Mouse (Mus musculus): ENCODE data around the gene Rabgap1l. TPM values are rescaled to one million over a fixed set of nuclear protein-coding genes. Genes with fewer than 3 reads are reported as not detected.

Gene Rabgap1l
- polyA plus RNA-seq, 1 experiment from 2014 or later, result 35.9 TPM

DNA sequence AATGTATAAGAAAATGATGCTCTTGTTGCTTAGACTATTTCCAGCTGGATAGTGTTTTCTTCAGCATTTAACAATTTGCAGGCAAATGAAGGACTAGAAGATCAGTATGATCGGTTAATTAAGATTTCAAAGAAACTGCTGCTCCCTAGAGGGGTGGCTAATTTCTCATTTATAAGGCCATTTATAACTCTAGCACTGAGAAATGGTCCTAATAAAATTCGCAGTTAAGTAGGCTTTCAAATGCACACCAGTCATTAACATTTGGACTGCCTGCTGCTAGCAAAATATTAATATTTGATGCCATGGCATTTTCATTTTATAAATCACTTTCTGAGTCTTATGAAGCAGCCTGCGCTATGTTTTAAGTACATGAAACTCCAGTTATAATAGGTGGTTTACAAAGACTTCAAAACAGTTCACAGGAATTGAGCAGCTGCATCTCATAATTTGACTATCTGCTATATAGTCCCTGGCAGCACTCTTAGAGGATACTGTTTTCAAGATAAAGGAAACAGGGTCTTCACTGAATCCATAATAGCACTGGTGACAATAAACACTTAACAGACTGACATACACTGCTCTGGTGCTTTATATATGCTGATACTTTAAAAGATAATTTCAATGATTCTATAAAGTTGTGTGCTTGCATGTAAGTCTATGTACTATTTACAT lies 296.0 kb downstream of the Rabgap1l start:
- Histone ChIP-seq H3K9me3 (no peaks in the 10 kb centered on the region), H3K4me3 (no peak overlapping the region), H3K36me3 (no peaks in the 10 kb centered on the region), H3K9ac (replicated peaks) (no peak overlapping the region), H3K4me1 (peaks cover 3% of the 10 kb centered on the region; the same call in 1 of the 2 replicates), H3K27ac (replicated peaks) (no peak overlapping the region), H3K4me2 (replicated peaks) (no peak overlapping the region), H3K27me3 (no peaks in the 10 kb centered on the region)
- 60% methylated on average over 3 of the region's 3 CpGs for WGBS
- no peak for ATAC-seq (replicated peaks)

- Histone ChIP-seq H3K9me3 (no peaks in the 10 kb centered on the region), H3K27me3 (no peaks in the 10 kb centered on the region), H3K4me1 (no peaks in the 10 kb centered on the region), H3K4me2 (replicated peaks) (no peak overlapping the region), H3K36me3 (no peaks in the 10 kb centered on the region), H3K27ac (replicated peaks) (no peak overlapping the region), H3K4me3 (no peak overlapping the region), H3K9ac (replicated peaks) (no peak overlapping the region)
- 47% methylated on average over 3 of the region's 3 CpGs for WGBS
- no peak for ATAC-seq (replicated peaks)
Observed at GRCm38 (mm10) chr1:160485731-160486130, 307.3 kb downstream of the Rabgap1l start.

GRCm38 (mm10) chr1:160485028-160485427 lies 308.0 kb downstream of the Rabgap1l start:
- Histone ChIP-seq H3K4me2 (replicated peaks) (no peak overlapping the region), H3K27ac (replicated peaks) (no peak overlapping the region), H3K4me3 (no peak overlapping the region), H3K4me1 (no peaks in the 10 kb centered on the region), H3K36me3 (no peaks in the 10 kb centered on the region), H3K27me3 (no peaks in the 10 kb centered on the region), H3K9me3 (no peaks in the 10 kb centered on the region), H3K9ac (replicated peaks) (no peak overlapping the region)
- no peak for ATAC-seq (replicated peaks)
- WGBS, result 44% methylated on average over 7 of the region's 7 CpGs

GRCm38 (mm10) chr1:160481643-160482042 lies 311.4 kb downstream of the Rabgap1l start:
- 81% methylated on average over 2 of the region's 2 CpGs for WGBS
- no peak overlapping the region for H3K27ac ChIP-seq (replicated peaks)
- H3K27me3 ChIP-seq, result no peaks in the 10 kb centered on the region
- no peak for ATAC-seq (replicated peaks)
- no peak overlapping the region for H3K4me3 ChIP-seq
- no peak overlapping the region for H3K9ac ChIP-seq (replicated peaks)
- no peaks in the 10 kb centered on the region for H3K4me1 ChIP-seq
- H3K4me2 ChIP-seq (replicated peaks), result no peak overlapping the region
- H3K36me3 ChIP-seq, result no peaks in the 10 kb centered on the region
- no peaks in the 10 kb centered on the region for H3K9me3 ChIP-seq

- no peak overlapping the region for H3K4me2 ChIP-seq (replicated peaks)
- H3K9ac ChIP-seq (replicated peaks), result no peak overlapping the region
- no peak overlapping the region for H3K27ac ChIP-seq (replicated peaks)
- H3K27me3 ChIP-seq, result no peaks in the 10 kb centered on the region
- ATAC-seq (replicated peaks), result no peak
- no peaks in the 10 kb centered on the region for H3K36me3 ChIP-seq
- no peaks in the 10 kb centered on the region for H3K9me3 ChIP-seq
- H3K4me3 ChIP-seq, result no peak overlapping the region
- no peaks in the 10 kb centered on the region for H3K4me1 ChIP-seq
Observed at GRCm38 (mm10) chr1:160467443-160467842, 325.6 kb downstream of the Rabgap1l start.

DNA sequence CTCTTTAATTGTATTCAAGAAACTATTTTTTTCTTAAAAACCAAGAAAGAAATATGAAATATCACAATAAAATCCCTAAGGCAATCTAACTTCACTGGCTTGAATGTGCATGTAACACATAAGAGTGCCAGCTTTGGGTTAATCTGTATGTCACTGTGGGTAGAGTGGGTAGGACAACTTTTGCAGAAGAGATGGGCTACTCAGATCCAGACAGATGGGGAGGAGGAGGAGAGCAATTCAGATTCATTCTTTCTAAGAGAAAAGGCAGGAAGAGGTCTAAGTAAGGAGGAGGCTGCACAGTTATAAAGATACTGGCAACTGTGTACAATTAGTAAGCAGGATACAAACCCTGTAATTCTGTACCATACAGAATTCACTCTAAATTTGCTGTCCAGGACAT lies 327.8 kb downstream of the Rabgap1l start:
- H3K27ac ChIP-seq (replicated peaks), result no peak overlapping the region
- no peaks in the 10 kb centered on the region for H3K36me3 ChIP-seq
- no peaks in the 10 kb centered on the region for H3K27me3 ChIP-seq
- no peak overlapping the region for H3K4me2 ChIP-seq (replicated peaks)
- ATAC-seq (replicated peaks), result no peak
- H3K9ac ChIP-seq (replicated peaks), result no peak overlapping the region
- no peaks in the 10 kb centered on the region for H3K4me1 ChIP-seq
- no peaks in the 10 kb centered on the region for H3K9me3 ChIP-seq
- H3K4me3 ChIP-seq, result no peak overlapping the region

- Histone ChIP-seq H3K4me3 (no peak overlapping the region), H3K27me3 (no peaks in the 10 kb centered on the region), H3K27ac (replicated peaks) (no peak overlapping the region), H3K36me3 (no peaks in the 10 kb centered on the region), H3K4me2 (replicated peaks) (no peak overlapping the region), H3K9me3 (no peaks in the 10 kb centered on the region), H3K4me1 (no peaks in the 10 kb centered on the region), H3K9ac (replicated peaks) (no peak overlapping the region)
- ATAC-seq (replicated peaks), result no peak
Observed at GRCm38 (mm10) chr1:160464148-160464547, 328.9 kb downstream of the Rabgap1l start.

DNA sequence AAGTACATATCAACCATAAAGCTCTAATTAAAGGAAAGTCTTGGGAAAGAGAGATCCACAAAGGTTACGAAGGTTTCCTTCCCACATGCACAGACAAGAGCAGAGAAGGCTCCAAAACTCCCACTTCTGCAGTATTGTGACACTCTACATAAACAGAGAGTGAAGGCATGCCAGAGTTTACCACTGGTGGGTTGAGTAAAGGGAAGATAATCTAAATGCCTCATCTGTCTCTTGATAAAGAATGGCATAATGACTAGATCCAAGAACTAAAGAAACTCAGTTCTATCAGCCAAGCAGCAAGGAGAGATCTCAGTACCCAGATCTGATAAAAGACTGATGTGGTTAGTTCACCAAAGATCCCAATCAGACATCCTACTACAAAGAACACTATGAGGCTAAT lies 332.7 kb downstream of the Rabgap1l start:
- WGBS, result 96% methylated on average over 1 of the region's 1 CpGs
- Histone ChIP-seq H3K4me2 (replicated peaks) (no peak overlapping the region), H3K9me3 (no peaks in the 10 kb centered on the region), H3K4me3 (no peak overlapping the region), H3K27me3 (no peaks in the 10 kb centered on the region), H3K9ac (replicated peaks) (no peak overlapping the region), H3K27ac (replicated peaks) (no peak overlapping the region), H3K4me1 (no peaks in the 10 kb centered on the region), H3K36me3 (no peaks in the 10 kb centered on the region)
- ATAC-seq (replicated peaks), result no peak

GRCm38 (mm10) chr1:160451663-160452062 lies 341.3 kb downstream of the Rabgap1l start:
- no peak for ATAC-seq (replicated peaks)
- Histone ChIP-seq H3K9ac (replicated peaks) (no peak overlapping the region), H3K27ac (replicated peaks) (no peak overlapping the region), H3K36me3 (no peaks in the 10 kb centered on the region), H3K27me3 (no peaks in the 10 kb centered on the region), H3K4me3 (no peak overlapping the region), H3K4me2 (replicated peaks) (no peak overlapping the region), H3K4me1 (no peaks in the 10 kb centered on the region), H3K9me3 (no peaks in the 10 kb centered on the region)
- 85% methylated on average over 2 of the region's 2 CpGs for WGBS

DNA sequence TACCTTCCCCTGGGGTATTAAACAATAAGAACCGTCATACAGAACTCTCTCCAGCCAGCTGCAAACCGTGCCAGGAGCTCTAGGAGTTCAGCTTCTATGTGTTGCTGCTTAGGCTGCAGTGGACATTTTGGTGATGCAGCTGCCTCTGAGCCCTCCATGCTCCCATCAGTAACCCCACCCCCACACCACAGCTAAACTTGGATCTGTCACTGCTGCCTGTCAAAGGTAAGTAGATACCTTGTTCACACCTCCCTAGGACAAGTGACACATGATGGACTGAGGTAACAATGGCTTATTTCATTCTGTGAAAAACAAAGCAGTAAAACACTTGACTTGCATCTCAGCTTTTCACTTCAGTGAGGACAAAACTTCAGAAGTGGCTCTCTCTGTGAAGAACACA lies 344.3 kb downstream of the Rabgap1l start:
- Histone ChIP-seq H3K27ac (replicated peaks) (no peak overlapping the region), H3K9me3 (no peaks in the 10 kb centered on the region), H3K27me3 (no peaks in the 10 kb centered on the region), H3K36me3 (no peaks in the 10 kb centered on the region), H3K9ac (replicated peaks) (no peak overlapping the region), H3K4me2 (replicated peaks) (no peak overlapping the region), H3K4me1 (no peaks in the 10 kb centered on the region), H3K4me3 (no peak overlapping the region)
- ATAC-seq (replicated peaks), result no peak
- 36% methylated on average over 2 of the region's 2 CpGs for WGBS

GRCm38 (mm10) chr1:160446823-160447222 lies 346.2 kb downstream of the Rabgap1l start:
- no peaks in the 10 kb centered on the region for H3K36me3 ChIP-seq
- 0 out of 2 replicates have a peak, but pooled peaks cover 1% of the 10 kb centered on the region for H3K4me1 ChIP-seq
- no peak overlapping the region for H3K4me2 ChIP-seq (replicated peaks)
- H3K27me3 ChIP-seq, result no peaks in the 10 kb centered on the region
- no peak for ATAC-seq (replicated peaks)
- no peak overlapping the region for H3K4me3 ChIP-seq
- H3K9me3 ChIP-seq, result no peaks in the 10 kb centered on the region
- WGBS, result 94% methylated on average over 1 of the region's 1 CpGs
- H3K9ac ChIP-seq (replicated peaks), result no peak overlapping the region
- no peak overlapping the region for H3K27ac ChIP-seq (replicated peaks)

DNA sequence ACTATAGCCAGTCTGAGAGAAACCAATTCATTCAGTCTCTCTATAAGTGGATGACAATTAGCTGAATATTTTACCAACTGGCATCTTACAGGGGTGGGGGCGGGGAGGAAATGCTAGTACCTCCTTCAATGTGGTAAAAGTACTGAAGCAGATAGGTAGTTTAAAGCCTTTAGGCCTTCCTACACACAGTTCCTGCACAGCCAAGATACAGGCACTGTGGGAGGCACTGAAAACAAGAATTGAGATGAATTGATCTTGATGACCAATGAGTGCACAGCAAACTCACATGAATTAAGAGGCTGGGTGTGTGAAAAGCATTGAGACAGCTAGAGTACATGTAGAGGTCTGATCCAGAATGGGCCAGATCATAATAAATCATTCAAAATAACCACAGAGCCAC lies 349.5 kb downstream of the Rabgap1l start:
- H3K4me3 ChIP-seq, result no peak overlapping the region
- no peaks in the 10 kb centered on the region for H3K27me3 ChIP-seq
- no peaks in the 10 kb centered on the region for H3K9me3 ChIP-seq
- ATAC-seq (replicated peaks), result no peak
- H3K27ac ChIP-seq (replicated peaks), result no peak overlapping the region
- no peak overlapping the region for H3K9ac ChIP-seq (replicated peaks)
- H3K36me3 ChIP-seq, result no peaks in the 10 kb centered on the region
- no peak overlapping the region for H3K4me2 ChIP-seq (replicated peaks)
- H3K4me1 ChIP-seq, result 0 out of 2 replicates have a peak, but pooled peaks cover 3% of the 10 kb centered on the region
- WGBS, result 76% methylated on average over 1 of the region's 1 CpGs

DNA sequence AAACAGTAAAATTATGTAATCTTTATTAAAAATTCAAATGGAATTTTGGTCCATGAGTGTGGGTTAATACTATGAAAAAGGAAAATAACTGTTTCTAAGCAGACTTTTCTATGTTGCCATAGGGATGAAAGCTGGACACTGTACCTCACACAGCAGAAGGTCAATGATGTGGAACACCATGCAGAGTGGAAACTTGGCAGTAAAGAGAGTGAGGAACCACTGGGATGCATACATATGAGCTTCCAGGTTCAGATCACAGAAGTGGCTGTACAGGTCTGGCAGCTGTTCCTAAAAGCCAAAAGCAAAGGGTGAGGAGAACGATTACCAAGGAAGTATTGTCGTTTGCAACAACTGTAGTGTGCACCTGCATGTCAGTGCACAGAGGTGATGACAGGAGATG lies 351.3 kb downstream of the Rabgap1l start:
- H3K4me1 ChIP-seq, result 0 out of 2 replicates have a peak, but pooled peaks cover 3% of the 10 kb centered on the region
- H3K36me3 ChIP-seq, result no peaks in the 10 kb centered on the region
- no peaks in the 10 kb centered on the region for H3K9me3 ChIP-seq
- H3K9ac ChIP-seq (replicated peaks), result no peak overlapping the region
- H3K4me2 ChIP-seq (replicated peaks), result no peak overlapping the region
- ATAC-seq (replicated peaks), result no peak; the same call in 1 of the 2 replicates
- 76% methylated on average over 2 of the region's 2 CpGs for WGBS
- no peak overlapping the region for H3K4me3 ChIP-seq
- no peak overlapping the region for H3K27ac ChIP-seq (replicated peaks)
- no peaks in the 10 kb centered on the region for H3K27me3 ChIP-seq
